Mouse (Mus musculus): ENCODE measurements around the gene Ube2l3. TPM values are rescaled to one million over a fixed set of nuclear protein-coding genes. Genes with fewer than 3 reads are reported as not detected.
A peak's percentile ranks its signal among the peaks of the same experiment; 100 is the strongest.

The Ube2l3 gene
- polyA plus RNA-seq, 1 experiment from 2014 or later, result 339 TPM

- H3K27ac ChIP-seq (ENCODE audit: low read length), result peak overlapping the region; percentile 76
- H3K4me2 ChIP-seq (ENCODE audit: low read depth, low read length), result peak overlapping the region; percentile 84
- H3K4me3 ChIP-seq (ENCODE audit: low read length), result peak overlapping the region; percentile 99
- peaks cover 11% of the 10 kb centered on the region for H3K4me1 ChIP-seq (replicated peaks; ENCODE audit: control insufficient read depth, insufficient read depth, low read length)
- H3K36me3 ChIP-seq (ENCODE audit: control insufficient read depth, insufficient read depth, low read length), result no peaks in the 10 kb centered on the region
- H3K9ac ChIP-seq (ENCODE audit: low read length), result peak overlapping the region; percentile 100
- H3K27me3 ChIP-seq (ENCODE audit: control insufficient read depth, insufficient read depth, low read depth, low read length), result no peaks in the 10 kb centered on the region
- WGBS, result 2% methylated on average over 24 of the region's 24 CpGs
- H3K9me3 ChIP-seq (ENCODE audit: control insufficient read depth, low read length), result no peaks in the 10 kb centered on the region
- ATAC-seq (ENCODE audit: low read depth), result 0 out of 2 replicates have a peak, but pooled peaks have one; percentile 4
Measured at GRCm38 (mm10) chr16:17200121-17200952, 2.1 kb downstream of the Ube2l3 start.

- Histone ChIP-seq H3K27me3 (ENCODE audit: control insufficient read depth, insufficient read depth, low read depth, low read length) (no peaks in the 10 kb centered on the region), H3K36me3 (ENCODE audit: control insufficient read depth, insufficient read depth, low read length) (no peaks in the 10 kb centered on the region), H3K4me1 (replicated peaks; ENCODE audit: control insufficient read depth, insufficient read depth, low read length) (no peaks in the 10 kb centered on the region), H3K27ac (ENCODE audit: low read length) (no peak overlapping the region), H3K9ac (ENCODE audit: low read length) (no peak overlapping the region), H3K4me2 (ENCODE audit: low read depth, low read length) (no peak overlapping the region), H3K4me3 (ENCODE audit: low read length) (no peak overlapping the region), H3K9me3 (ENCODE audit: control insufficient read depth, low read length) (no peaks in the 10 kb centered on the region)
- 93% methylated on average over 4 of the region's 4 CpGs for WGBS
- no peak for ATAC-seq (ENCODE audit: low read depth)
Measured at GRCm38 (mm10) chr16:17193823-17194222, 8.6 kb downstream of the Ube2l3 start.

- Histone ChIP-seq H3K4me2 (ENCODE audit: low read depth, low read length) (no peak overlapping the region), H3K36me3 (ENCODE audit: control insufficient read depth, insufficient read depth, low read length) (peaks cover 6% of the 10 kb centered on the region), H3K27ac (ENCODE audit: low read length) (no peak overlapping the region), H3K9me3 (ENCODE audit: control insufficient read depth, low read length) (no peaks in the 10 kb centered on the region), H3K27me3 (ENCODE audit: control insufficient read depth, insufficient read depth, low read depth, low read length) (no peaks in the 10 kb centered on the region), H3K4me1 (replicated peaks; ENCODE audit: control insufficient read depth, insufficient read depth, low read length) (no peaks in the 10 kb centered on the region), H3K4me3 (ENCODE audit: low read length) (no peak overlapping the region), H3K9ac (ENCODE audit: low read length) (no peak overlapping the region)
- ATAC-seq (ENCODE audit: low read depth), result no peak
Measured at GRCm38 (mm10) chr16:17185475-17185874, 17.0 kb downstream of the Ube2l3 start.

GRCm38 (mm10) chr16:17183003-17183402 is 19.4 kb downstream of the Ube2l3 start:
- H3K36me3 ChIP-seq (ENCODE audit: control insufficient read depth, insufficient read depth, low read length), result peaks cover 6% of the 10 kb centered on the region
- no peaks in the 10 kb centered on the region for H3K4me1 ChIP-seq (replicated peaks; ENCODE audit: control insufficient read depth, insufficient read depth, low read length)
- WGBS, result 71% methylated on average over 3 of the region's 3 CpGs
- ATAC-seq (ENCODE audit: low read depth), result no peak
- no peaks in the 10 kb centered on the region for H3K27me3 ChIP-seq (ENCODE audit: control insufficient read depth, insufficient read depth, low read depth, low read length)
- H3K4me3 ChIP-seq (ENCODE audit: low read length), result no peak overlapping the region
- H3K27ac ChIP-seq (ENCODE audit: low read length), result no peak overlapping the region
- H3K4me2 ChIP-seq (ENCODE audit: low read depth, low read length), result no peak overlapping the region
- no peaks in the 10 kb centered on the region for H3K9me3 ChIP-seq (ENCODE audit: control insufficient read depth, low read length)
- no peak overlapping the region for H3K9ac ChIP-seq (ENCODE audit: low read length)

GRCm38 (mm10) chr16:17182136-17182535 is 20.3 kb downstream of the Ube2l3 start:
- no peaks in the 10 kb centered on the region for H3K4me1 ChIP-seq (replicated peaks; ENCODE audit: control insufficient read depth, insufficient read depth, low read length)
- H3K9me3 ChIP-seq (ENCODE audit: control insufficient read depth, low read length), result no peaks in the 10 kb centered on the region
- H3K36me3 ChIP-seq (ENCODE audit: control insufficient read depth, insufficient read depth, low read length), result peaks cover 6% of the 10 kb centered on the region
- 72% methylated on average over 2 of the region's 2 CpGs for WGBS
- H3K4me3 ChIP-seq (ENCODE audit: low read length), result no peak overlapping the region
- no peak overlapping the region for H3K4me2 ChIP-seq (ENCODE audit: low read depth, low read length)
- no peak overlapping the region for H3K27ac ChIP-seq (ENCODE audit: low read length)
- no peak overlapping the region for H3K9ac ChIP-seq (ENCODE audit: low read length)
- H3K27me3 ChIP-seq (ENCODE audit: control insufficient read depth, insufficient read depth, low read depth, low read length), result no peaks in the 10 kb centered on the region
- ATAC-seq (ENCODE audit: low read depth), result no peak

GRCm38 (mm10) chr16:17181382-17181781 is 21.1 kb downstream of the Ube2l3 start:
- no peaks in the 10 kb centered on the region for H3K27me3 ChIP-seq (ENCODE audit: control insufficient read depth, insufficient read depth, low read depth, low read length)
- H3K9me3 ChIP-seq (ENCODE audit: control insufficient read depth, low read length), result no peaks in the 10 kb centered on the region
- no peak overlapping the region for H3K4me2 ChIP-seq (ENCODE audit: low read depth, low read length)
- H3K36me3 ChIP-seq (ENCODE audit: control insufficient read depth, insufficient read depth, low read length), result peaks cover 2% of the 10 kb centered on the region
- no peak overlapping the region for H3K9ac ChIP-seq (ENCODE audit: low read length)
- H3K4me1 ChIP-seq (replicated peaks; ENCODE audit: control insufficient read depth, insufficient read depth, low read length), result no peaks in the 10 kb centered on the region
- 74% methylated on average over 4 of the region's 4 CpGs for WGBS
- no peak overlapping the region for H3K4me3 ChIP-seq (ENCODE audit: low read length)
- ATAC-seq (ENCODE audit: low read depth), result no peak
- H3K27ac ChIP-seq (ENCODE audit: low read length), result no peak overlapping the region

- Histone ChIP-seq H3K9me3 (ENCODE audit: control insufficient read depth, low read length) (no peaks in the 10 kb centered on the region), H3K27ac (ENCODE audit: low read length) (no peak overlapping the region), H3K27me3 (ENCODE audit: control insufficient read depth, insufficient read depth, low read depth, low read length) (no peaks in the 10 kb centered on the region), H3K4me3 (ENCODE audit: low read length) (no peak overlapping the region), H3K4me2 (ENCODE audit: low read depth, low read length) (no peak overlapping the region), H3K36me3 (ENCODE audit: control insufficient read depth, insufficient read depth, low read length) (peaks cover 7% of the 10 kb centered on the region), H3K9ac (ENCODE audit: low read length) (no peak overlapping the region), H3K4me1 (replicated peaks; ENCODE audit: control insufficient read depth, insufficient read depth, low read length) (no peaks in the 10 kb centered on the region)
- no peak for ATAC-seq (ENCODE audit: low read depth)
- WGBS, result 85% methylated on average over 3 of the region's 3 CpGs
Measured at GRCm38 (mm10) chr16:17179706-17180105, 22.7 kb downstream of the Ube2l3 start.

- no peaks in the 10 kb centered on the region for H3K9me3 ChIP-seq (ENCODE audit: control insufficient read depth, low read length)
- H3K4me1 ChIP-seq (replicated peaks; ENCODE audit: control insufficient read depth, insufficient read depth, low read length), result no peaks in the 10 kb centered on the region
- no peaks in the 10 kb centered on the region for H3K27me3 ChIP-seq (ENCODE audit: control insufficient read depth, insufficient read depth, low read depth, low read length)
- no peak overlapping the region for H3K4me3 ChIP-seq (ENCODE audit: low read length)
- H3K27ac ChIP-seq (ENCODE audit: low read length), result no peak overlapping the region
- H3K36me3 ChIP-seq (ENCODE audit: control insufficient read depth, insufficient read depth, low read length), result peaks cover 15% of the 10 kb centered on the region
- no peak for ATAC-seq (ENCODE audit: low read depth)
- 100% methylated on average over 1 of the region's 1 CpGs for WGBS
- no peak overlapping the region for H3K4me2 ChIP-seq (ENCODE audit: low read depth, low read length)
- H3K9ac ChIP-seq (ENCODE audit: low read length), result no peak overlapping the region
Measured at GRCm38 (mm10) chr16:17177623-17178170, 24.8 kb downstream of the Ube2l3 start.

- Histone ChIP-seq H3K36me3 (ENCODE audit: control insufficient read depth, insufficient read depth, low read length) (peaks cover 22% of the 10 kb centered on the region), H3K4me2 (ENCODE audit: low read depth, low read length) (no peak overlapping the region), H3K4me3 (ENCODE audit: low read length) (no peak overlapping the region), H3K9ac (ENCODE audit: low read length) (no peak overlapping the region), H3K27me3 (ENCODE audit: control insufficient read depth, insufficient read depth, low read depth, low read length) (no peaks in the 10 kb centered on the region), H3K27ac (ENCODE audit: low read length) (no peak overlapping the region), H3K9me3 (ENCODE audit: control insufficient read depth, low read length) (no peaks in the 10 kb centered on the region), H3K4me1 (replicated peaks; ENCODE audit: control insufficient read depth, insufficient read depth, low read length) (no peaks in the 10 kb centered on the region)
- 71% methylated on average over 2 of the region's 2 CpGs for WGBS
- no peak for ATAC-seq (ENCODE audit: low read depth)
Measured at GRCm38 (mm10) chr16:17175765-17176164, 26.7 kb downstream of the Ube2l3 start.
